Mouse (Mus musculus) ES-Bruce4 (cell line): ENCODE measurements around the gene Vdac1.

Source experiments
- CTCF ChIP-seq: IDR thresholded peaks from one replicate; pipeline ENCODE4 v1.8.1; 2011; ENCODE audit warnings: low read depth, low read length
- EP300 ChIP-seq: IDR thresholded peaks from 2 replicates; pipeline ENCODE4 v1.6.1; 2011; ENCODE audit warnings: low read depth, low read length; ENCODE audit not compliant: insufficient read depth
- POLR2A ChIP-seq: IDR thresholded peaks from one replicate; pipeline ENCODE4 v1.8.1; 2011; ENCODE audit warnings: low read length; ENCODE audit not compliant: insufficient read depth

DNA sequence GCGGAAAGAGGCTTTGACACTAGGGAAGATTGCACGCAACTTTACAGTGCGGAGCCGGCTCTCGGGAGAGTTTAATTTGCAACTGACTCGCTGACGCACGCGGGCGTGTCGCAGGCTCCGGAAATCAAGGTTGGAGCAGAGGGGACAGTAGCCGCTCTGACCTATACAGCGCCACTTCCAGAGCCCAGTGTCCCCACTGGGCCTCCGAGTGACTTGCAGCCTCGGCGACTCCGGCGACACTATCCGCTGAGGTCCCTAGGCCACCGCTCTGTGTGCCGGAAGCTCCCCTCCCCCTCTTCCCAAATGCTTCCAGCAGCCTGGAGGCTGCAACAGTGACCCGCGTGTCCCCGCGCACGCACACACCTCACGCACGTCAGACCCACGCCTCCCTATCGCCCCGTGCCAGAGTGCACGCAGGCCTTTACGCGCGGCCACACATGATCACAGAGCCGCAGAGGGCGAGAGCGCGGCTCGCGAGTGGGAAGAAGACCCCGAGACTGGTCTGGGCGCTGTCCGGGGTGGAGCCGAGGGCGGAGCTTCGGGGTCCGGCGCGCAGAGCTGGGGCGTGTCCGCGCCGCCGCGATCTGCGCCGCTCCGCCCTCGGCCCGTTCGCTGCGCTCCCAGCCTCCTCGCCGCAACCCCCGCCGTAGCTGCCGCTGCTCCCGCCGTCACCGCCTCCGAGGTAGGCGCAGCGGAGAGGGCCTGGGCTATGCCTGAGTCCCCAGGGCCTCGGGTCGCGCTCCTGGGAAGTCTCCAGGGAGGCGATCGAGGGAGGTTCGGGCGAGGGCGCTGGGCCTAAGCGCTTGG lies at the start of gene Vdac1:
- TF ChIP-seq POLR2A (peak; percentile 91), CTCF (no peak), EP300 (0 out of 2 replicates have a peak, but pooled peaks have one; percentile 43)
